Mouse (Mus musculus): ENCODE results near the gene Nln. TPM values are rescaled to one million over a fixed set of nuclear protein-coding genes. Genes with fewer than 3 reads are reported as not detected.

Gene Nln
- polyA plus RNA-seq, 1 experiment = 26.0 TPM

- Histone ChIP-seq H3K4me1 (ENCODE audit: control insufficient read depth, insufficient read depth, low read length) (peaks cover 3% of the 10 kb centered on the region), H3K27ac (ENCODE audit: insufficient read depth, low read depth, low read length) (no peak overlapping the region), H3K4me3 (ENCODE audit: insufficient read depth, low read length) (no peak overlapping the region)
- TF ChIP-seq POLR2A (IDR thresholded peaks at IDR 0.05; ENCODE audit: borderline replicate concordance, low read depth, low read length) (no peak), CTCF (IDR thresholded peaks at IDR 0.05; ENCODE audit: low read depth, low read length) (no peak)
These were observed 82.9 kb downstream of the Nln start for GRCm38 (mm10) chr13:104026525-104026924.

DNA sequence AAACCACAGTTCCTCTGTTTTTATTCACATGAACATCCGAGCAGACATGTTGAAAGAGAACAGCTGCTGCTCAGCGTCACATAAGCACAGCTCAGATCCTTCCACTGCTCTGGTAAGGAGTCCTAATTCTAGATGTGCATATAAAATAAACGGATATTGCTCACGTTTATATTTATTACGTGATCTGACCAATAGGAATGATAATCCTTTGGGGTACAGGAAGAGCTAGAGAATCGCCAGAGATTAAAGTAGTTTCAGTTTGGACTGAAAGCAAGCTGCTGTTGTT lies 83.8 kb downstream of the Nln start:
- Histone ChIP-seq H3K27ac (ENCODE audit: insufficient read depth, low read depth, low read length) (no peak overlapping the region), H3K4me1 (ENCODE audit: control insufficient read depth, insufficient read depth, low read length) (peaks cover 2% of the 10 kb centered on the region), H3K4me3 (ENCODE audit: insufficient read depth, low read length) (no peak overlapping the region)
- no peak for TF ChIP-seq CTCF (IDR thresholded peaks at IDR 0.05; ENCODE audit: low read depth, low read length)
- TF ChIP-seq POLR2A (IDR thresholded peaks at IDR 0.05; ENCODE audit: borderline replicate concordance, low read depth, low read length) = no peak

GRCm38 (mm10) chr13:104024856-104025709 lies 84.3 kb downstream of the Nln start:
- TF ChIP-seq POLR2A (IDR thresholded peaks at IDR 0.05; ENCODE audit: borderline replicate concordance, low read depth, low read length) (no peak), CTCF (IDR thresholded peaks at IDR 0.05; ENCODE audit: low read depth, low read length) (no peak)
- Histone ChIP-seq H3K4me1 (ENCODE audit: control insufficient read depth, insufficient read depth, low read length) (peaks cover 2% of the 10 kb centered on the region), H3K27ac (ENCODE audit: insufficient read depth, low read depth, low read length) (no peak overlapping the region), H3K4me3 (ENCODE audit: insufficient read depth, low read length) (no peak overlapping the region)

GRCm38 (mm10) chr13:104024275-104024674 lies 85.1 kb downstream of the Nln start:
- Histone ChIP-seq H3K4me1 (ENCODE audit: control insufficient read depth, insufficient read depth, low read length) (peaks cover 2% of the 10 kb centered on the region), H3K4me3 (ENCODE audit: insufficient read depth, low read length) (no peak overlapping the region), H3K27ac (ENCODE audit: insufficient read depth, low read depth, low read length) (no peak overlapping the region)
- TF ChIP-seq POLR2A (IDR thresholded peaks at IDR 0.05; ENCODE audit: borderline replicate concordance, low read depth, low read length) (no peak), CTCF (IDR thresholded peaks at IDR 0.05; ENCODE audit: low read depth, low read length) (no peak)

GRCm38 (mm10) chr13:104023356-104023911 lies 86.0 kb downstream of the Nln start:
- Histone ChIP-seq H3K4me3 (ENCODE audit: insufficient read depth, low read length) (no peak overlapping the region), H3K4me1 (ENCODE audit: control insufficient read depth, insufficient read depth, low read length) (peaks cover 2% of the 10 kb centered on the region), H3K27ac (ENCODE audit: insufficient read depth, low read depth, low read length) (no peak overlapping the region)
- TF ChIP-seq CTCF (IDR thresholded peaks at IDR 0.05; ENCODE audit: low read depth, low read length) (no peak), POLR2A (IDR thresholded peaks at IDR 0.05; ENCODE audit: borderline replicate concordance, low read depth, low read length) (no peak)

GRCm38 (mm10) chr13:104018466-104019076 lies 90.8 kb downstream of the Nln start:
- TF ChIP-seq POLR2A (IDR thresholded peaks at IDR 0.05; ENCODE audit: borderline replicate concordance, low read depth, low read length) = no peak
- no peak for TF ChIP-seq CTCF (IDR thresholded peaks at IDR 0.05; ENCODE audit: low read depth, low read length)
- Histone ChIP-seq H3K4me1 (ENCODE audit: control insufficient read depth, insufficient read depth, low read length) (peaks cover 5% of the 10 kb centered on the region; the same call in 1 of the 2 replicates), H3K4me3 (ENCODE audit: insufficient read depth, low read length) (no peak overlapping the region), H3K27ac (ENCODE audit: insufficient read depth, low read depth, low read length) (no peak overlapping the region)

DNA sequence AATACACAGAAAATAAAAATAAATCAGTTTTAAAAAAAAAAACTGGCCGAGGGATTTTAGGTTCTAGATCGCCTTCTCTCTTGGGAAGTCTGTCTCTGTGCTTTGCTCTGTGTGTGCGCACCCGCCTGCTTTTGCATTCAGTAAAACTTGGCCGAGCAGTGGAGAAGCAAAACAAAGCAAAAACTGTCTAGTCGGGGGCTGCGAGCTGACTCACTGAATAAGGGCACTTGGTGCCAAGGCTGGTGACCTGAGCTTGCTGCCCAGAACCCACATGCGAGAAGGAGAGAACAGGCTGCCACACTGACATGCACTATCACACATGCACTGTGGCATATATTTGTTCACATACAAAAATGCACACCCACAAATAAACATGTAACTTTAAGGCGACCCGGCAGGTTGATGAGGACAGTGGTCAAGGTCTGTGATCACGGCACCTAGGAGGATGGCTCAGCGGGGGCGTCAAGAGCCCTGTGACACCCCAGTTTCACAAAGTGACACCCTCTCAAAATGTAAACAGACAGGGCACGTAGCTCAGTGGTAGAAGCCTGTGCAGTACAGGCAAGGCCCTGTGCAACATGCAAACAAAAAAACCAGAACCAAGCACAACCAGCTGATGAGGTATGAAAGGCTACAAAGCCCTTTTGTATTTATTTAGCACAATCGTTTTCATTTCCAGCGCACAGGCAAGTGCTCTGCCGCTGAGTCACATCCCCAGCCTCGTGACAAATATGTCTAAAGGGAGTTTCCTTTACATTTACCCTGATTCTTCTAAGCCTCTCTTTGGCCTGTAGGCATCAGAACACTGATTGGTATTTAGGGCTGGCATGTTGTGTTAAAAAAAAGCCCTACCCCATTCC lies 93.9 kb downstream of the Nln start:
- TF ChIP-seq POLR2A (IDR thresholded peaks at IDR 0.05; ENCODE audit: borderline replicate concordance, low read depth, low read length) (no peak), CTCF (IDR thresholded peaks at IDR 0.05; ENCODE audit: low read depth, low read length) (no peak)
- peaks cover 5% of the 10 kb centered on the region; the same call in 1 of the 2 replicates for H3K4me1 ChIP-seq (ENCODE audit: control insufficient read depth, insufficient read depth, low read length)
- no peak overlapping the region for H3K4me3 ChIP-seq (ENCODE audit: insufficient read depth, low read length)
- no peak overlapping the region for H3K27ac ChIP-seq (ENCODE audit: insufficient read depth, low read depth, low read length)

- Histone ChIP-seq H3K27ac (ENCODE audit: insufficient read depth, low read depth, low read length) (no peak overlapping the region), H3K4me1 (ENCODE audit: control insufficient read depth, insufficient read depth, low read length) (peaks cover 5% of the 10 kb centered on the region; the same call in 1 of the 2 replicates), H3K4me3 (ENCODE audit: insufficient read depth, low read length) (no peak overlapping the region)
- TF ChIP-seq POLR2A (IDR thresholded peaks at IDR 0.05; ENCODE audit: borderline replicate concordance, low read depth, low read length) (no peak), CTCF (IDR thresholded peaks at IDR 0.05; ENCODE audit: low read depth, low read length) (no peak)
These were observed 95.4 kb downstream of the Nln start for GRCm38 (mm10) chr13:104014038-104014437.

DNA sequence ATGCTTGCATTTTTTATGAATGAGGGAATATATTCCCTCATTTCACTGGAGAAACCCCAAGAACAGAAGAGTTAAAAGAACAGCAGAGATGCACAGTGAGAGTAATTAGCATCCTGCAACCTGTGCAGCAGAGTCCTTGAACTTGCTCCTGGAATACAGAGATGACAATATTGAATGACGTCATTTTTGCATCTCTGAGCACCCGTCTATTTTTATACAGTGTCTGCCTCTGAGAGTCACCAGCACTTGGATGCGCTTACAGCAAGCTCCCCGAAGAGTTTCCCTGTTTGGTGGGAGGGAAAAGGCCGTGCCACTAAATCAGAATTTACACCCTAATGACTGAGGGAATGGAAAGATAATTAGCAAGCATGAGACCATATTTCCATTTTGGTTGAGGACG lies 96.0 kb downstream of the Nln start:
- H3K4me3 ChIP-seq (ENCODE audit: insufficient read depth, low read length) = no peak overlapping the region
- peaks cover 5% of the 10 kb centered on the region; the same call in 1 of the 2 replicates for H3K4me1 ChIP-seq (ENCODE audit: control insufficient read depth, insufficient read depth, low read length)
- TF ChIP-seq POLR2A (IDR thresholded peaks at IDR 0.05; ENCODE audit: borderline replicate concordance, low read depth, low read length) (no peak), CTCF (IDR thresholded peaks at IDR 0.05; ENCODE audit: low read depth, low read length) (no peak)
- H3K27ac ChIP-seq (ENCODE audit: insufficient read depth, low read depth, low read length) = no peak overlapping the region

All from bone marrow macrophage, adult 2 months (primary cell).